Mouse (Mus musculus) erythroblast, embryonic 14.5 days (primary cell): ENCODE measurements around the gene Matn3.

Experiments used
- GATA1 ChIP-seq: IDR thresholded peaks from 2 replicates; pipeline ENCODE4 v1.6.1; 2012; ENCODE audit warnings: low read length, inconsistent platforms, mixed read lengths
- TAL1 ChIP-seq: IDR thresholded peaks from 3 replicates; pipeline ENCODE4 v1.6.1; 2012; ENCODE audit warnings: low read length, inconsistent platforms, mixed read lengths

DNA sequence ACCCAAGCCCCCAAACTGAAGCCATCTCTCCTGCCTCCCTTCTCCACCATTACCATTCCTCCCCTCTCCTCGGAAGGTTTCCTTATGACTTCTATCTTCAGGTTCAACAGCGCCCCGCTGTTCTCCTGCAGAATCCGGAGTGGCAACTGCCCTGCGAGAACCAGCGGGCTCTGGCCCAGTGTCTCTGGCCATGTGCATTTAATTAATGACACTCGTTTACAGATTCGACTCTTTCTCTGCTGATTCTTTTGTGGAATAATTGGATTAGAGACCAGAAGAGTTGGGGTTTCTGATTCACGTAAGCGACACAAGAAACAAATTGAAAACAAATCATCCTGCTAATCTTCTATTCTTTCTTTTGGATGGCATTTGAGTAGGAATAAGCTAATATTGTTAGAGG lies 5.4 kb downstream of the Matn3 start:
- TF ChIP-seq TAL1 (no peak), GATA1 (no peak)
